Mouse (Mus musculus) embryonic facial prominence, embryonic 11.5 days (tissue): ENCODE measurements at regions not wholly inside any gene's neighbourhood (a gene's known extent, or its start where the extent isn't known, plus 50 kb on each side); places are given as distances from the start of the nearest gene placed in this dataset.

Experiments
- ATAC-seq: fragments of 200-750 bp; cut with Nextera tagmentation; replicated peaks from 2 replicates; pipeline ENCODE4 v1.8.0; 2017; ENCODE audit warnings: low read depth; ENCODE audit not compliant: insufficient number of reproducible peaks, low FRiP score, low TSS enrichment
- DNase-seq: peaks from one replicate; pipeline ENCODE4 v3.0.0-alpha.2; 2015; ENCODE audit warnings: low spot score
- H3K27ac ChIP-seq: fragments of 300-500 bp; sonication (generic); replicated peaks from 2 replicates; pipeline ENCODE4 v1.5.1; 2014; ENCODE audit warnings: mild to moderate bottlenecking, low read depth, low read length, control low read depth
- H3K27me3 ChIP-seq: fragments of 300-500 bp; sonication (generic); 2 replicates; pipeline ENCODE4 v1.6.1; 2014; ENCODE audit warnings: mild to moderate bottlenecking, low read length, moderate library complexity, mixed read lengths; ENCODE audit not compliant: control insufficient read depth, insufficient read depth
- H3K36me3 ChIP-seq: fragments of 300-500 bp; sonication (generic); replicated peaks from 2 replicates; pipeline ENCODE4 v1.6.1; 2014; ENCODE audit warnings: low read depth, mild to moderate bottlenecking, low read length, moderate library complexity, mixed read lengths; ENCODE audit not compliant: control insufficient read depth, insufficient read depth
- H3K4me1 ChIP-seq: fragments of 300-500 bp; sonication (generic); 2 replicates; pipeline ENCODE4 v1.6.1; 2014; ENCODE audit warnings: low read length, mixed read lengths; ENCODE audit not compliant: control insufficient read depth, insufficient read depth
- H3K4me2 ChIP-seq: fragments of 300-500 bp; sonication (generic); 2 replicates; pipeline ENCODE4 v1.6.1; 2014; ENCODE audit warnings: low read depth, mild to moderate bottlenecking, control low read depth, low read length, moderate library complexity
- H3K4me3 ChIP-seq: fragments of 300-500 bp; sonication (generic); 2 replicates; pipeline ENCODE4 v1.5.1; 2014; ENCODE audit warnings: low read depth, low read length, control low read depth
- H3K9ac ChIP-seq: fragments of 300-500 bp; sonication (generic); replicated peaks from 2 replicates; pipeline ENCODE4 v1.6.1; 2014; ENCODE audit warnings: mild to moderate bottlenecking, control low read depth, low read length
- H3K9me3 ChIP-seq: fragments of 300-500 bp; sonication (generic); replicated peaks from 2 replicates; pipeline ENCODE4 v1.6.1; 2016; ENCODE audit warnings: mild to moderate bottlenecking, low read length, inconsistent platforms, mixed read lengths; ENCODE audit not compliant: control insufficient read depth
- WGBS: fragments of 180-500 bp; shearing (Covaris S2); extraction: QIAGEN DNeasy Blood & Tissue Kit; methylation state at CpG from one replicate; pipeline ENCODE4 v1.1.7; 2014; 5-methylcytosine and 5-hydroxymethylcytosine counted together

- Histone ChIP-seq H3K9me3 (no peaks in the 10 kb centered on the region), H3K36me3 (no peaks in the 10 kb centered on the region), H3K4me2 (no peak overlapping the region), H3K4me3 (no peak overlapping the region), H3K9ac (no peak overlapping the region), H3K27me3 (no peaks in the 10 kb centered on the region), H3K27ac (no peak overlapping the region), H3K4me1 (no peaks in the 10 kb centered on the region)
- DNase-seq (no peak), ATAC-seq (no peak)
- 65% methylated on average over 3 of the region's 3 CpGs for WGBS
Observed at GRCm38 (mm10) chr10:51869409-51869808, 152.9 kb upstream of the Vgll2 start.

GRCm38 (mm10) chr10:51911066-51911691, 111.1 kb upstream of the Vgll2 start:
- ATAC-seq, result no peak
- Histone ChIP-seq H3K9me3 (no peaks in the 10 kb centered on the region), H3K4me3 (no peak overlapping the region), H3K27me3 (no peaks in the 10 kb centered on the region), H3K9ac (no peak overlapping the region), H3K27ac (no peak overlapping the region), H3K36me3 (no peaks in the 10 kb centered on the region), H3K4me1 (no peaks in the 10 kb centered on the region), H3K4me2 (no peak overlapping the region)
- WGBS, result 43% methylated on average over 10 of the region's 10 CpGs
- DNase-seq, result no peak

DNA sequence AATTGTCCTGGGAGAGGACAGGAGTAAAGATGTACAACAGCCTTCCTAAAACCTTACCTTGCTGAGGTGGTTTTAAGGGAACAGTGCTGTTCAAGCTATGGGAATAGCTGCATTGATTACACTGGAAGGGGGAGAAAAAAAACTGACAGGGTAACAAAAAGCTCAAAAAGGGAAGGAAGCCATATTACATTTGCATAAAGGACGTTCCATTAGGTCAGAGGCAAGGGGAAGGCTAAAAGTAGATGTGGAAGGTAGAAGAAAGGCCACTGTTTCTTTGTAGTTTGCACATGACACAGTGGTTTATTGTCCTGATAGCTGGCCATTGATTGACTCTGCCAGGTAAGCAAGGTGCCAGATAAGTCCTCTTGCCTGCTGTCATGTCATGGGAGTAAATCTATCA, 110.2 kb upstream of the Vgll2 start:
- Histone ChIP-seq H3K4me3 (no peak overlapping the region), H3K9ac (no peak overlapping the region), H3K36me3 (no peaks in the 10 kb centered on the region), H3K9me3 (no peaks in the 10 kb centered on the region), H3K27ac (no peak overlapping the region), H3K4me2 (no peak overlapping the region), H3K27me3 (no peaks in the 10 kb centered on the region), H3K4me1 (no peaks in the 10 kb centered on the region)
- DNase-seq (no peak), ATAC-seq (no peak)
- 44% methylated on average over 1 of the region's 1 CpGs for WGBS

DNA sequence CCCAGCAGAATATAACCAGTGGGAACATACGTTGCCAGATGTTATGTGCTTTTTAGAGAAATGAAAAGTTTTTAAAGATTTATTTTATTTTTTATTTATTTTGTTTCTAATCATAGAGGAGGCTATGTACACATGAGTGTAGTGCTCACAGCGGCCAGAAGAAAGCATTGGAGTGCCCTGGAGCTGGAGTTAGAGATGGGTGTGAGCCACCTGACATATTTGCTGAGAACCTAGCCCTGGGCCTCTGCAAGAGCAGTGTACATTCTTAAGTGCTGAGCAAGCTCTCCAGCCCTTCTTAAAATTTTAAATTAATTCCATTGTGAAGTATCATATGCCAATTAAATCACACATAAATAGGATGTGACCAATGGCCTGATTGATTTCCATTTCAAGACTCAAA, 95.7 kb upstream of the Vgll2 start:
- no peaks in the 10 kb centered on the region for H3K9me3 ChIP-seq
- DNase-seq (no peak), ATAC-seq (no peak)
- H3K36me3 ChIP-seq, result no peaks in the 10 kb centered on the region
- no peaks in the 10 kb centered on the region for H3K4me1 ChIP-seq
- H3K27me3 ChIP-seq, result no peaks in the 10 kb centered on the region
- no peak overlapping the region for H3K4me2 ChIP-seq
- no peak overlapping the region for H3K9ac ChIP-seq
- 89% methylated on average over 2 of the region's 2 CpGs for WGBS
- H3K27ac ChIP-seq, result no peak overlapping the region
- no peak overlapping the region for H3K4me3 ChIP-seq

DNA sequence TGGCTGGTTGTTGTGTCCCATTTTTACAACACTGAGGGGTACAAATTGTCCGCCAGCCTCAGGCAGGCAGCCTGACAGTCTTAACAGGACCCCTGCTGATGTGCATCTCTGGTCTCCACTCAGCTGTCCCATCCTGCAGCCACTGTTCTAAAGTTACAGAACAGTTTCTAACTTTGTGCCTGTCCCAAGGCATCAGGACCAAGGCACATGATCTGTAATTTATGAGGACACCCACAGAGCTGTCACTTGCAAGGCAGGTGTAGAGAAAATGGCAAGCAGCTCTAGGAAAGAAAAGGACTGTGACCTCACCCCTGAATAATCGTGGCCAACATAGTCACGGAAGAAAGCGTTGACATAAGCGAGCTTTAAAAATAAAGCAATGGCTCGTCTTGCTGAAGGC, 93.0 kb upstream of the Vgll2 start:
- WGBS, result 76% methylated on average over 6 of the region's 6 CpGs
- ATAC-seq (no peak), DNase-seq (no peak)
- no peaks in the 10 kb centered on the region for H3K9me3 ChIP-seq
- H3K4me2 ChIP-seq, result no peak overlapping the region
- H3K9ac ChIP-seq, result no peak overlapping the region
- no peak overlapping the region for H3K4me3 ChIP-seq
- no peaks in the 10 kb centered on the region for H3K36me3 ChIP-seq
- H3K4me1 ChIP-seq, result no peaks in the 10 kb centered on the region
- no peaks in the 10 kb centered on the region for H3K27me3 ChIP-seq
- H3K27ac ChIP-seq, result no peak overlapping the region

- H3K4me2 ChIP-seq, result no peak overlapping the region
- ATAC-seq, result no peak
- no peak for DNase-seq
- no peaks in the 10 kb centered on the region for H3K36me3 ChIP-seq
- H3K9ac ChIP-seq, result no peak overlapping the region
- H3K27ac ChIP-seq, result no peak overlapping the region
- no peaks in the 10 kb centered on the region for H3K27me3 ChIP-seq
- no peak overlapping the region for H3K4me3 ChIP-seq
- 44% methylated on average over 2 of the region's 2 CpGs for WGBS
- H3K4me1 ChIP-seq, result no peaks in the 10 kb centered on the region
- no peaks in the 10 kb centered on the region for H3K9me3 ChIP-seq
Observed at GRCm38 (mm10) chr10:51930266-51930665, 92.0 kb upstream of the Vgll2 start.

GRCm38 (mm10) chr10:51930696-51931095, 91.6 kb upstream of the Vgll2 start:
- Histone ChIP-seq H3K9ac (no peak overlapping the region), H3K4me1 (no peaks in the 10 kb centered on the region), H3K27ac (no peak overlapping the region), H3K27me3 (no peaks in the 10 kb centered on the region), H3K4me2 (no peak overlapping the region), H3K9me3 (no peaks in the 10 kb centered on the region), H3K4me3 (no peak overlapping the region), H3K36me3 (no peaks in the 10 kb centered on the region)
- 93% methylated on average over 1 of the region's 1 CpGs for WGBS
- DNase-seq (no peak), ATAC-seq (no peak)

- no peak overlapping the region for H3K4me2 ChIP-seq
- no peaks in the 10 kb centered on the region for H3K9me3 ChIP-seq
- no peaks in the 10 kb centered on the region for H3K4me1 ChIP-seq
- H3K27ac ChIP-seq, result no peak overlapping the region
- H3K9ac ChIP-seq, result no peak overlapping the region
- WGBS, result 77% methylated on average over 3 of the region's 3 CpGs
- DNase-seq, result no peak
- no peaks in the 10 kb centered on the region for H3K27me3 ChIP-seq
- no peaks in the 10 kb centered on the region for H3K36me3 ChIP-seq
- no peak overlapping the region for H3K4me3 ChIP-seq
- no peak for ATAC-seq
Observed at GRCm38 (mm10) chr10:51935482-51935881, 86.8 kb upstream of the Vgll2 start.
